Mouse (Mus musculus) G1E (cell line): ENCODE measurements around the gene Sap25.

Source experiments
- CTCF ChIP-seq: IDR thresholded peaks from 2 replicates; pipeline ENCODE4 v1.5.1; 2012; ENCODE audit warnings: low read depth, low read length, inconsistent platforms, mixed read lengths
- GATA1 ChIP-seq: IDR thresholded peaks from 2 replicates; pipeline ENCODE4 v1.6.1; 2012; ENCODE audit warnings: borderline replicate concordance, low read length, inconsistent platforms, mixed read lengths
- POLR2AphosphoS5 ChIP-seq: IDR thresholded peaks from 2 replicates; pipeline ENCODE4 v1.6.1; 2012; ENCODE audit warnings: low read depth, low read length, inconsistent platforms; ENCODE audit not compliant: insufficient replicate concordance
- TAL1 ChIP-seq: conservative IDR thresholded peaks from 2 replicates; pipeline ENCODE4 v1.6.1; 2012; ENCODE audit warnings: low read depth, low read length, inconsistent platforms, mixed read lengths

DNA sequence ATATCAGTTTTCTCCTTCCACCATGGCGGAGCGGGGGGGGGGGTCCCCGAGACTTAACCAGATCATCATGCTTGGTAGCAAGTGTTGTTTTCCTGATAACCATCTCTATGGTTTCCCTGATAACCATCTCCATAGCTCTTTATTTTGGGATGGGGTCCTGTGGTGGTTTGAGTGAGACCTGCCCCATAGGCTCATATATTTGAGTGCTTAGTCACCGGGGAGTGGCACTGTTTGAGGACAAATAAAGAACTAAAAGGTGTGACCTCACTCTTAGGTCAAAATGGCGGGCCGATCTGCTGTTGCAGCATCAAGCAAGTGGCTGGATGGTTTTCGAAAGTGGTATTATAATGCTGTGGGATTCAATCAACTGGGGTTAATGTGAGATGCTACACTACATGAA, 25.8 kb upstream of the Sap25 start:
- TF ChIP-seq CTCF = no peak
- no peak for TF ChIP-seq GATA1
- TF ChIP-seq TAL1 = no peak
- no peak for TF ChIP-seq POLR2AphosphoS5
